Mouse (Mus musculus): ENCODE data around the gene Ccdc12.

Gene Ccdc12

DNA sequence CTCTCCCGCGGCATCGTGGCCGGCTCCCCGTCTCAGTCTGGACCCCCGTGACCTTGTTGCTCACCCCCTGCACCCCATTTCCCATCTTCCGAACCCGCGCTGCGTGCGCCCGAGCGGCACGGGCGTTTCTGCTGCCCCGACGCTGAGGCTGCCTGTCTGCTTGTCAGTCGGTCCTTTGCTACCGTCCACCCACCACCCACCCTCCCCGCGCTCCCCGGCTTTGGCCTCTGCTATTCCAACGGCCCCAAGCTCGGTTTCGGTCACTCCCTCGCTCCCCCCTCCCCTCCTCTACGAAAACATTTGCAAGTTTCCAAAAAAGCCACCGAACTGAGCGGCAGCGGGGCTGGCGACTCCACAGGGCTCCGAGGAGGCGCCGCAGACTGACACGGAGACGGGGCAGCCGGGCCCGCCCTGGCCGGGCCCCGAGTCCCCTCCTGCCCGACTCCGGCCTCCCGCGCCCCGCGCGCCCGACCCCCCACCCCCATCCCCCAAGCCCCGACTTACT, 86.7 kb downstream of the Ccdc12 start:
- DNase-seq (ENCODE audit: low spot score), result no peak

DNA sequence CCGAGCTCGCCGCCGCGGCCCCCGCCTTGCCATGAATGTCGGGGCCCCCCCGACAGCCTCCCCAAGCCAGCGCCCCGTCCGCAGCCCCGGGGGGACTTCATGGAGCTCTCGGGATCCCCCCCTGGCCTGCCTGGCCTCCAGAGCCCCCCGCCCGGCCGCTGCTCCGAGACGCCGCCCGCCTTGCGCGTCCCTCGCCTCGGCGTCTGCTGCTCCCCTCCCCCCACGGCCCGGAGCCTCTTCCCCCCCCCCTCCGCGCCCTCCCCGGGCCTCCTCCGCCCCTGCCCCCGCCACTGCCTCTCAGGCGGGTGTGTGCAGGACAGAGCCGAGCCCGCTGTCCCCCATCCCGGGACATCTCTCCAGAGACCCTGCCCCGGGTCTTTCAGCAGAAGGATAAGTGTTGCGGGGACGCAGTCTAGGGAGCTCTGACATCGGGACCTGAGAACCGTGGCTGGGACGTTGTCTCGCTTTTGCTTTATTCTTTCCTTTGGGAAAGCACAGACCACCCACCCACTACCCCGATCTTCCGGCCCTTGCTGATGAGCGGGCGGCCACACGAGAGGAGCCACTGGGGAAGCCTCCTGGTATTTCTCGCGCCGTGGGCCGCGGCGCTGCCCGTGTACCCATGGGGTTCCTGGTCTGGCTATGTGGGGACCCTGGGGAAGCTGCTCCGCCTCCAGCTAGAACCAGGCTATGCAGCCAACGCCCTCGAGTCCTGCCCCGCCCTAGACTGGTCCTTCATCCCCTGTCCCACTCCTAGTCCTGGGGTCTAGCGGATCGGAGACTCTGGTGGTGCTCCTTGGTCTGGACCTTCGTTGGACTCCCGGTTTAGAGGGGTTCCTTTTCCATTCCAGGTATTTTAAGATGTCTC, 87.4 kb downstream of the Ccdc12 start:
- peak; percentile 40 for DNase-seq (ENCODE audit: low spot score)

DNA sequence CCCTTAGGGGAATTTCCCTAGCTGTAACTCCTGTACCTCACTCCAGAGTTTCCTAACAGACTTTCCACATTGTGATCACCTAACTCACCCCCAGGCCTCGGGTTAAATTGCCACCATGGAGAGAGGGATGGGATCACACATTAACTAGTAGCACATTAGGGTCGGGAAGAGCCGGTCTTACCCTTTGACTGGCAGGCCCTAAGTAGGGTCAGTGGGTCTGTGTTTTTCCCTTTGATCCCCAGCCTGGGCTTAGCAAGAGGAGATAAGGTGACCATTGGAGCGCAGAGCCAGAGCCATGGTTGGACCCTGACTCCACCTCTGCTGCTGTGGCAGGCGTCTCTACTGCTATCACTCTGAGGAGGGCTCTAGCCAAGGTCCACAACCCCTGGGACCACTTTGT, 89.4 kb downstream of the Ccdc12 start:
- no peak for DNase-seq (ENCODE audit: low spot score)

DNA sequence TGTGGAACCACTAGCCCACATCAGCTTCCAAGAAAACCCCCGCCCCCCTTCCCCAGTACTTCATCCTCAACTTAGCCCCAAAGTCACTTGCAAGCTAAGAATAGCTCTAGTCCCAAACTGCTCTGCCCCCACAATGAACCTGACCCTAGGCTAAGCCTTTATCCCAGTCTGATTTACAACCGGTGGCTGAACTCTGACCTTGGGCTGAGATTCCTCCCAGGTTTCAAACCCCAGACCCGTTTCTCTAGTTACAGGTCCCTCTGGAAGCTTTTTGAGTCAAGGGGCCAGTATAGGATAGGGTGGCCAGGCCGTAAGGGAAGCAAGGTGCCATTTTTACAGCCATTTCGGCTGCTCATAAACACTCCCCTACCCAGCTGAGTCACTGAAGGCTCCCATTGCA, 89.9 kb downstream of the Ccdc12 start:
- DNase-seq (ENCODE audit: low spot score), result no peak

DNA sequence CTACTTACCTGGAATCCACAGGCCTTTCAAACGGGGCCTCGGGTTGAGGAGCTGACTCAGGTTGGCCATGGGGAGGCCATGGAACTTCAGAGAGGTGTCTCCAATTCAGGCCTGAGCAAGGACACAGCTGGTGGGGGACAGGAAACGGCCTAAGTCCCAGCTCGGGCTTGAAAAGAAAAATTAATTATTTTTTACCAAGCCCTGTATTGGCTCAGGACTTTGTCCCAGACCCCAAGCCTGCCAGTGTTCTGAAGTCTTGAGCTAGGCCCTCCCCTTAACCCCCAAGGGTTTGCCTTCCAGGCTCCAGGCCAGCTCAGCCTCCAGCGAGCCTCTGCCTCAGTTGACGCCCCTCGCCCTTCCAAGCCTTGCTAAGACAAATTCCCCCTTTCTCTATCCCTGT, 90.7 kb downstream of the Ccdc12 start, which contains the start of gene Pth1r:
Gene Pth1r, minus strand, starts transcription at position 185 of the 400 bp plus-strand sequence.
- no peak for DNase-seq (ENCODE audit: low spot score)

DNA sequence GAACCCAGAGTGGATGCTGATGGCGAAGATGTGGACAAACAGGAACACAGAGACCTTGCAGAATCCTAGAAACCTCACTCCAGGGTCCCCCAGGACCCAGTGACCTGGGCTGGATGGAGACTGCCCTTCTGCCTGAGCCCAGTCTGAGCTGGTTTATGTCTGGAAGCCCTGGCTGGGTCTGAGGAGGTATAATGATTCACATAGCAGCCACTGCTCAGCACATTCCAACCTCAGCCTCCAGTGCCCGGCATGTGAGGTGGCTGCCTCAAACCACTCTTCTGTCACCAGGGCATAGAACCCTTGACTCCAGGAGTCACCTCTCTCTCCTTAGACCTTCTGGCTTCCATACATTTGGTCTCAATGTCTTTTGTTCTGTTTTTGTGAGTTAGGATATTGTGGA, 92.1 kb downstream of the Ccdc12 start:
- DNase-seq (ENCODE audit: low spot score), result no peak

DNA sequence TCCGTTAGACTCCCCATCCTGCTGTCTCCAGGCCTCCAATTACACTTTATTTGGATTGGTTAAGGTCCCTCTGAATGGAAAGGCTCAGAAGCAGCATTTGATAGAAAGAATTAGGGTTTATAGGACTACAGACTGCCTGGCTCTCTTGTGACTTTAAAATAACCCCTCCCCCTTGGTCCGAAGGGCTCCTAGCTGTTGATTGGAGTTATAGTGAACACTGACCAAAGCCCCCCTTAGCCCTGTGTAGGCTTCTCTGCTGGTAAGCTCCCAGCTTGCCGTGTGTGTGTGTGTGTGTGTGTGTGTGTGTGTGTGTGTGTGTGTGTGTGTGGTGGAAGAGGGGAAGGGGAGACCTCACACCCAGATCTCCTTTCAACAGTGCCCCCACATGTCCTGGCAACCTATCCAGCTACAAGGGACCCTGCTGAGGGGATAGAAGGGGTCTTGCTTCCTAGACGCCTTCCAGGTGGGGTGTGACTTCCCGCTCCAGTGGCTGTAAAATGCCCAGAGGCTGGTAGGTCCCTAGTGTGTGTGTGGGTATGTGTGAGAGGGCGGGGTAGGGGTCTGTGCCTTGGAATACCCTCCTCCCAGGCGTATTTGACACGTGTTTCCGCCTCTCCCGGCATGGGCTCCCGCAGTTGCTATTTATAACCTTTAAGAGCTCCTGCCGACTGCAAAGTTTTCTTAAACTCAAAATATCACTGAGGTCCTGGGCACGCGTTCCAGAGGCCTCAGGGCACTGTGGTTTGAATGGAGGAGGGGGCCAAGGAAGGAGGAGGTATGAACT, 94.3 kb downstream of the Ccdc12 start:
- DNase-seq (ENCODE audit: low spot score), result no peak

DNA sequence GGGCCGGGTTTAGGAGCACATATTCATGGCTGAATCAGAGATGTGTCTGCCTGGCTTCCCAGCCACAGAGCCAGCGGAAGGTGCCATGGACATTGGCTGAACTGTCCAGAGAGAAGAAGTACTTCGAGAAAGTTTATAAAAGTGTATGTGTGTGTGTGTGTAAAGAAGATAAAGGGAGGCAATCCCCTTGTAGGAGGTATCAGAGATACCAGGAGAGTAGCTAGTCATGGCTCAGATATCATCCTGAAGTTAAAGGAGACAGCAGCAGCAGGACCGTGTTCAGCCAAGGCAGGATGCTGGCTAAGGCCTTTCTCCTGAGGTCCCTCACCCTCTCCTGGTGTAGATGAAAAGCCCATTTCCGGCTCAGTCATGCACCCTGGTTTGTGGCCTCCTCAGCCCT, 95.1 kb downstream of the Ccdc12 start:
- DNase-seq (ENCODE audit: low spot score), result no peak

DNA sequence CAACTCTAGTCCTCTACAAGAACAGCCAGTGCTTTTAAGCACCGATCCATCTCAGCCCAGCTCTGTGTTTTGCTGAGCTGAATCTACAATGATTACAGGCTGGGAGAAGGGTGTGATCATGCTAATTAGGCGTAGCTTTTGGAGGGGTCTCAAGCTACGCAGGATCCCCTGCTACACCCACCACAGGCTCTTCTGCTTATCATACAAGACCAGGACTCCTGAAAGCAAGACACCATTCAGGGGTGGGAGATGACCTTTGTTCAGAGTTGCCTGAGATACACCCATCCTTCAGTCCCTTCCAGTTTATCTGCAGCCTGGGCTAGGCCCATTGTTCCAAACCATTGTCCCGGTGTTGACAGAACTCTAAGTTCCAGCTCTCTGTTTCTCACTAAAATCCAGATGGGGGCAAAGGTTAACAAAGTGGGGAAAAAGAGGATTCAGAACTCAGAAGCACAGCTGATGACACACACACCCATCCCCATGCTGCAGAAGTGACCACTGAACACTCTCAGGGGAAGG, 96.7 kb downstream of the Ccdc12 start:
- no peak for DNase-seq (ENCODE audit: low spot score)

DNA sequence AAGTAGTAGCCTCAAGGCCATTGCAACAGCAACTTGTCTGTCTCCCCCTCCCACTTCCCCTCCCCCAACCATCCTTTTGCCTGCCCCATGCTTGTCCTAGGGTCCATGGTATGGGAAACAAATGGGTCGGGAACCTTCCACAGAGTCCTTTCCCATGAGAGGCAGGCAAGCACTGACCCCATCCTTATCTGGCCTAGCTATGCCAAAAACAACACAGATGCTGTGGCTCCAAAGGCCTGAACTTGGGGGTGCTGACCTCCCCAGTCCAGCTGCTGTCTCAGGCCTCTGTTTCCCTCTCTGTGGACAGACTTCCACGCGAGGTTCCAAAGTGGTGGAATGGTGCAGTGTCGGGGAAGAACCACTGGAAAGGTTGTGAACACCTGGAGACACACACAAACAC, 97.5 kb downstream of the Ccdc12 start:
- no peak for DNase-seq (ENCODE audit: low spot score)

DNA sequence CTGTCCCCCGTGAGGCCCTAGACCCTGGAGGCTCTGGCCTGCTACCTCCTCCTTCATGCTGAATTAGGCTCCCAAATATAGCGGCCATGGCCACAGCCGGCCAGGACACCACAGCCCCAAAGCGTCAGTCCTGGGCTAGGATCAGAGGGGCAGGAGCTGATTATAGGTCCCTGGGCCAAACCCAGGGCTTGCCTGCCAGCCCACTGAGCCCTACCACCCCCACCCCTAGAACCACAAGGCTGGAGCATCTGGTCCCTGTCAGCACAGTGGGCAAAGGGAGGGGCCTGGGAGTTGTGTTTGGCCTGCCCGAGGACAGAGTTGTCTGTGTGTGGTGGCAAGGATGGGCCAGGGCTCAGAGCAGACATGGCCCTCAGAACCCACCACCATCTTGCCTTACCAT, 101.5 kb downstream of the Ccdc12 start:
- no peak for DNase-seq (ENCODE audit: low spot score)

DNA sequence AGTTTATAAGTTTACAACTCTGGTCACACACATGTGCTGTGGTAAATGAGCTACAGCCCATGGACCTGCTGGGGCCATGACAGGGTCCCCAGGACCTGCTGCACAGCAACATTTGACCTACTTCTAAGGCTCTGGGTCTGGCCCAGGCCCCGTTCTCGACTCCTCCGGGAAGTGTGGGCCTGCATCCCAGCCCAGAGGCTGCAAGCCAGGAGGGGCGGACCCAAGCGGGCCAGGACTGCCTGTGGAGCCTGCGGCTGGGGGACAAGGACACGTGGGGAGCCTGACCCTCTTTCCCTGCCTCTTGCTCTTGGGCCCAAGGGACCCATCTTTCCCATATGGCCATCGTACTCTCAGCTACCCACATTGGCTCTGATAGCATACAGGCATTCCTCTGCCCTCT, 102.3 kb downstream of the Ccdc12 start:
- DNase-seq (ENCODE audit: low spot score), result peak; percentile 76

DNA sequence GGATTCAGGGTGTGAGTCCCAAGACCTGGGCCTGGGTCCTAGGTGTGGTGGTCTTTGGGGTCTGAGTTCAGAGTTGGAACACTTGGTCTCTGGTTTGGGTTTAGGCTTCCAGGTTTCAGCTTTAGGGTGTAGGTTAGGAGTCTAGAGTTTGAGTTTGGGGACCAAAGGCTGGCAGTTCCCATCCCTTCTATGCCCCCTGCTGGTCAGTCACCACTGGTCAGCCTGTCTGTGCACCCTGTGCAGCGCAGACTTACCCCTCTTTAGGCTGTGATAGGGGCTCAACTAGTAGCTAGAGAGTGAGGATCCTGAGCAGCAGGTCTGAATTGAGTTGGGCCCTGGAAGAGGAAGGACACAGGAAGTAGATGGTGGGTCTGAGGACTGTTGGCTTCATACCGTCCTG, 103.0 kb downstream of the Ccdc12 start:
- peak; percentile 56 for DNase-seq (ENCODE audit: low spot score)

DNA sequence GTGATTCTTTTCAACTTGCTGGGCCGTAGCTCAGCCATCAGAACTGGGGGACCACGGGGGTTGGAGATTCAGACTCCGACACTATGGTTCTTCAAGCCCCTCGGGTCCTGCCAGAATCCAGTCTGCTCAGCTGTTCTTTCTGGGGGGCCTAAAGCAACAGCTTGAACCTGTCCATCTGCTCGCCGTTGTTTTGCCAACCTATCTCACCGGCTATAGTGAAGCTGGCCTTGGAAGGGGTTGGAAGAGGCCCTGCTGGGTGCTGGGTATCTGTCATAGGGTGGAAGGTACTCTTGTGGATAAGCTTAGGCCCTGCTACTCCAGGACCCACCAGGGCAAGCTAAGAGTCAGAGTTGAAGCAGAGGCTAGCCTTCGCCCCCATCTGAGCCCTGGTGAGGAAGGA, 104.6 kb downstream of the Ccdc12 start:
- DNase-seq (ENCODE audit: low spot score), result no peak
